Mouse (Mus musculus): ENCODE measurements around the gene Pdk2.

Pdk2 gene

DNA sequence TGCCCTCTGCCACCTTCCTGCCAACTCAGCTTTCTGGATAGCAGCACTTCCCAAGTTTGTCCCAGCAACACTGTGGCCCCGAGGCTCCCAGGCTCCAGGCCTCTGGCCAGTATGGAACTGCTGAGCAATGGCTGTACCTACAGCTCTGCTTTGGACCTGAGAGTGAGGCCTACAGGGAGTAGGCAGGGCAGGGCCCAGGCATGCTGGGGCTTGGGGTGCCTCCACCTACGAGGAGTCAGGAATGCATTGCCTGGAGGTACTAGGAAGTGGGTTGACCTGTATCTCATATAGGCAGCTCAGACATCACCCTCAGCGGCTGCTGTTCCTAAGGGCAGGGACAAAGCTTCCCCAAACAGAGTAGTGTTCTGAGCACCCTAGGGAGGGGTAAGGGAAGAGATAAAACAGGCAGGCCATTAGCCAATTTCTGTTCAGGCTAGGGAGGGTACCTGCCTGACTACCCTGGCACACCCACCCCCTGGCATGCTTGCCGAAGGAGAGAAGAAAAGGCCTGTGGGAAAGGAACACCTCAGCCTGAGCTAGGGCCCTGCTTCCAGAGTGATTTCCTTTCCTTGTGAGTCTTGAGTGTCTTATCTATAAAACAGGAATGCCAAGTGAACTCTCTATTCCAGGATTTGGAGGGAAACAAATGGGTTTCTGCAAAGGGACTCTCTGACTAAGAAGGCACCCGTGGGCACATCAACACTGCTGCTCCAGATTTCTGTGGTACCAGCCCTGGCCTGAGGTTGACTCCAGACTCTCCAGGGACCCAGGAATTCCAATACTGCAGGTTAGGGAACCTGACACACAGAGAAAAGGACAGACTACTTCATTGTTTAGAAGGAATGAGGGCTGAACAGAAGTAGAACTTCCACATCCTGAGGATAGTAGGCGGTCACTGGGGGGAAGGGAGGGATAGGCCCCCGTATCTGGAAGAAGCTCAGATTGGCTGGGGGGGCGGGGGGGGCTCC, 29.3 kb upstream of the Pdk2 start:
- CTCF ChIA-PET, result interaction anchor here (0.6 kb wide), 1 partner anchor 227 kb away, joined by 3 read pairs; no protein-coding TSS in a partner anchor

- CTCF ChIA-PET, result interaction anchor here (0.6 kb wide), 1 partner anchor 226 kb away, joined by 3 read pairs; no protein-coding TSS in a partner anchor
Observed at GRCm38 (mm10) chr11:95069226-95069957, 28.2 kb upstream of the Pdk2 start.

DNA sequence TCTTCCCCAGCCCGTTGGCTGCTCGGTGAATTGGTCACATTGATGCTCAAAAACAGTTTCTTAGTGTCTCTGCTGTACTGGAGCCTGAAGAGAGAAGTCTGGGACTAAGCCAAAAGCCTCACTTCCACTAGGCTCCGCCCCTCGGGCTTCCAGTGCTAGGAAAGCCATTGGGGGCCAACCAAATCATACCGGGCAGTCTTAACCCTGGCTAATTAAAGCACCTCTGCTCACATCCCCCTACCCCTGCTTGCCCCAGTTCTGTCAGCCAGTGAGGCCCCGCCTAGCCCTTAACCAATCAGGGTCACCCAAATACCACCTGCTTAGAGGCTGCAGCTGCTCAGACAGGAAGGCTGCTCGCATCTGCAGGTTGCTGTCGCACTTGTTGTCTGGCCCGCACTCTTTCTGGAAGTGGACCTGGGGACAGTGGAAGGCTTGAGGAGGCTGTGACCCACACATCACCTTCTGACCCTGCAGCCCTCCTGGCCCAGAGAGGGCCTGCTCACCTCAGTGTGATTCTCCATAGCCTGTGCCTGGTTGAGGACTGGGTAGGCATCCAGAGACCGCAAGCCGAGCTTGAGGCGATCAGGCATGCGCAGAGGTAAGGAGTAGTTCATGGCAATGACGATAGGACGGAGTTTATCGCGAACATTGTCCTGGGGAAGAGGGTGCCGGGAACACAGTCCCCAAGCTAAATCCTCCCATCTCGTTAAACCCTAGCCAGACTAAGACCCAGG, 15.8 kb upstream of the Pdk2 start:
- CTCF ChIA-PET, result no interaction called here

DNA sequence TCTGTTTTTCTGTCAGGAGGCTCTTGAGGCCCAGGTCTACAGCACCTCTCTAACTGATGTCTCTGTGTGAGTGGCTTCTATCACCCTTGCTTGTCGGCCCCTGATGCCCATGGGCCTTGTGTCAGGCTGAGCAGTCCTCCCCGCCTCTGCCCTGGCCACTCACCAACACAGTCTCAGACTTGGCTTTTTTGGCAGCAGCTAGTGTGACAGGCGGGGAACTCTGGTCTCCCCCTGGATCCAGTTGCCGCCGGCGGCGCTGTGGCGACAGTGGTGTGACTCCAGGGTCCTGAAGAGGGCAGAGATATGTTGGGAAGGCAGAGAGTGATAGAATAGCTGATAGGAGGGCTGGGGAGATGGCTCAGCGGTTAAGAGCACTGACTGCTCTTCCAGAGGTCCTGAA, 11.9 kb upstream of the Pdk2 start:
- CTCF ChIA-PET, result no interaction called here

- CTCF ChIA-PET, result interaction anchor here (0.8 to 1.0 kb wide), 2 partner anchors 14 to 27 kb away, joined by 3 read pairs; no protein-coding TSS in a partner anchor
Observed at GRCm38 (mm10) chr11:95046980-95047680, 6.0 kb upstream of the Pdk2 start.

- CTCF ChIA-PET, result no interaction called here
Observed at GRCm38 (mm10) chr11:95044185-95044870, 3.2 kb upstream of the Pdk2 start.

GRCm38 (mm10) chr11:95043608-95044007, 2.5 kb upstream of the Pdk2 start:
- CTCF ChIA-PET, result interaction anchor here (0.6 kb wide), 1 partner anchor 35 kb away, joined by 6 read pairs; no protein-coding TSS in a partner anchor

GRCm38 (mm10) chr11:95043060-95043459, 1.9 kb upstream of the Pdk2 start:
- CTCF ChIA-PET, result interaction anchor here (0.6 kb wide), 1 partner anchor 34 kb away, joined by 6 read pairs; no protein-coding TSS in a partner anchor

GRCm38 (mm10) chr11:95042096-95042495, 942 bp upstream of the Pdk2 start:
- CTCF ChIA-PET, result no interaction called here

DNA sequence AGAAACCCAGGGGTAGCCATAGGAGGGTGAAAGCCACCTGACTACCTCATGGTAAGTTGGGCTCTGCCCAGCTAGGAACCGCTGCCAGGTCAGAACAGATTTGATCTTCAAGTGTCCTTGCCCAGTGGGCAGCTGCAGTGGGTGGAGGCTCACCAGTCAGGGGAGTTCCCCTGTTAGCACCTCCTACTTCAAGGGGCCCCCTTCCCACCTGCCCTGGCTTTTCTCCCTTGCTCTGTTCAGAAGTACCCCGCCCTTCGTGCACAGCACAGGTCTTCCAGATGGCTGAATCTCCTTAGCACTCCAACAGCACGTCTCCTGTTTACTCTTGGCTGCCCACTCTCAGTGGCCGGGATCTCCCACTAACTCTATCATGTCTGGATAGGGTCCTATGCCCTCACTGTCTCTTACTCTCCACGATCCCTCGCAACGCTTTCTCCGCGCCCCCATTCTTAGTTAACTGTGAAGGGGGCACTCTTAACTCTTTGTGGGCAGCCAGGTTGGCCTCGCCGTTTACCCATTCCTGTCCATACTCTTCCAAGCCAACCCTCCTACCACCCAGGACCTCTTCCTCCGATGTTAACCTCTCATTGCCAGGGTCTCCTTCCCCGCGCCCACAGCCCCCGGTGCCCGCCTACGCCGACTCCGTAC, 539 bp downstream of the Pdk2 start:
- CTCF ChIA-PET, result no interaction called here

GRCm38 (mm10) chr11:95039766-95040165, 1.4 kb downstream of the Pdk2 start:
- CTCF ChIA-PET, result no interaction called here

DNA sequence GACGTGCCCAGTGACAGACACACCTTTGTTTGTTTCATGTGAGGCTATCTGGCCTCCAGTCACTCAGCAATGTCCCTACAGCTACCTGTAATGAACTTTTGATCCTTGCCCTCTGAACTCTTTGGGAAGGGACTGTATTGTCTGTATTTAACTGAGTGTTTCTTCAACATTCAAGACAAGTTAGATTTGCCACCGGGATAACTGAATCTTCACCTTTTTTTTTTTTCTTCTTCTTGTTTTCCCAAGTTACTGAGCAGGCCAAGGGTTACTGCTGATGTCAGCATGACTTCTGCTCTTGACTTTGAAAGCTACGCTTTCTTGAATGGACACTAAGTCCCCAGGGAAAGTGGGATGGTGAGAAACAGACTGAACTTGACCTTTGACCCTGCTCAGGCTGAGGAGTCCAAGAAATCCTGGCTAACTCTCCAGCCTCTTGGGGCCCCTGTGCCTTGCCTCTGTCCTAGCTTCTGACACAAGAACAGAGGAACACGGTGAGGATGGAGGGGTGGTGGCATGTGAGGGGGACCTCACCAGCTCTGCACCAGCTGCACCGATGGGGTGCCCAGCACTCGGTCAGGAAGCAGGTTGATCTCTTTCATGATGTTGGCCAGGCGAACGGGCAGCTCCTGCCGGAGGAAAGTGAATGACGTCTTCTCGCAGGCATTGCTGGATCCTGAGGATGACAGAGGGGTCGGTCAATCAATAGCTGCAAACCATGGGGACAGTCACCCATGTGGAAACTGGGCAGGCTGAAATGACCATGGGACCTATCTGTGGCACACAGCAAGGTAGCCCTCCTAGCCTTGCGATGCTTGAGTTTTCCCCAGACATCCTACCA, 2.1 kb downstream of the Pdk2 start:
- CTCF ChIA-PET, result no interaction called here

GRCm38 (mm10) chr11:95038156-95038817, 2.9 kb downstream of the Pdk2 start:
- CTCF ChIA-PET, result no interaction called here

GRCm38 (mm10) chr11:95037306-95037705, 3.8 kb downstream of the Pdk2 start:
- CTCF ChIA-PET, result no interaction called here

DNA sequence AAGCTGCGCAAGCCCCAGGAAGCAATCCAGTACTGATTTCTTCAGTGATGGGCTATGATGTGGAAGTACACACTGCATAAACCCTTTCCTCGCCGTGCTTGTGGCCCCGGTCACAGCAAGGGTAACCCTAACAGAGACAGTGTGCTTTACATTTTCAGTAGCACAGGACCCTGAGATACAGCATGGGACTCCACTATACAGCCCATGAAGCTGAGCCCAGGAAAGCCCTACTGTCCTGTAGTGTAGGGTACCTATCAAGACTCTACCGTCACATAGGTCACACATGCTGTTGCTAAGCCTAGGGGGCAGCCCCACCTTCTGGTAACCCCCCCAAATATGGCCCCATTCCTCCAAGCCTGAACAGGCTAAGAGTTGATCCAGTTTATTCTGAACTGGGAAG, 4.6 kb downstream of the Pdk2 start:
- CTCF ChIA-PET, result no interaction called here

DNA sequence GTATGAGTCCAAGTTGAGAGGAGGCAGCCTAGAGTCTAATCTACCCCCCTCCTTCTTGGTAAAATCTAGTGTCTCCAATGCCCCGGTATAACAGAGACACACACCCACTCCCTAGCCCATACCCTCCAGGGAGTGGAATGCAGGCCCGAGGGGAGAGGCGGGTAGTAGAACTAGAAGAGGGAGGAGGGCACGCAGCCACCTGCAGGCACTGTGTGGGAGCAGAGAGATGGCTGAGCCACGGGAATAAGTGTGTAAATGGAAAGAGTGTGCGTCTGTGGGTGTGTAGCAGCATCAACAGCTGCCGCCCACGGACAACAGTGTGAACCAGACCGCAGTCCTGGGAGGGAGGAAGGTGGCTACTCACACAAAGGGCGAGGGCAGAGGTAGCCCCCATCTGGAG, 6.3 kb downstream of the Pdk2 start:
- CTCF ChIA-PET, result no interaction called here

DNA sequence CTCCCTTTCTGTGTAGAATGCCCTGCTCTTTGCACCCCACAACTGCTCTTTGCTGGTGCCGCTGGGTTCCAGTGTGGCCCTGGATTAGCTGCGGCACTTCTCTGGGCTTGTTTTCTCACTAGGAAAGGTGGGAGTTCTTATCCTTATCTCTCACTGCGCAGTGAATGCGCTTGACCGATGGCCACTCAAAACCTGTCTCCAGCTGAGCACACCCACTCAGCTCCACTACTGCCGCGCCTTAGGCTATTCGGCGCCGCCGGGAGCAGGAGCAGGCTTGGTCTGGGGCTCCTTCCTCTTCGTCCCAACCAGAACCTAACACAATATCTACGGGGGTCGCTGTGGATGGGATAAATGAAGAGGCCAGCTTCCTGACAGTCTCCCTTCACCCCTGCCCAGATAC, 7.5 kb downstream of the Pdk2 start:
- CTCF ChIA-PET, result interaction anchor here (0.6 to 1.1 kb wide), 2 partner anchors 13 to 64 kb away, joined by 3 to 4 read pairs; no protein-coding TSS in a partner anchor

- CTCF ChIA-PET, result interaction anchor here (0.6 to 1.1 kb wide), 2 partner anchors 14 to 63 kb away, joined by 3 to 4 read pairs; no protein-coding TSS in a partner anchor
Observed at GRCm38 (mm10) chr11:95032945-95033344, 8.2 kb downstream of the Pdk2 start.

All from spleen, embryonic (tissue).